Mouse (Mus musculus) brain, embryonic 14.5 days (tissue): Measurements from ENCODE around the gene Carmil1.

ENCODE experiments used
- CTCF ChIP-seq: fragments of 200-500 bp; IDR thresholded peaks from 2 replicates; pipeline ENCODE4 v1.5.1; 2012; ENCODE audit warnings: inconsistent platforms, mild to moderate bottlenecking, moderate library complexity, borderline replicate concordance; ENCODE audit not compliant: insufficient read depth, insufficient read length; ENCODE audit errors: extremely low read depth
- POLR2A ChIP-seq: fragments of 200-500 bp; IDR thresholded peaks from 2 replicates; pipeline ENCODE4 v1.6.1; 2012; ENCODE audit warnings: mild to moderate bottlenecking, inconsistent platforms, borderline replicate concordance; ENCODE audit not compliant: poor library complexity, insufficient read depth, insufficient read length, severe bottlenecking; ENCODE audit errors: extremely low read depth

DNA sequence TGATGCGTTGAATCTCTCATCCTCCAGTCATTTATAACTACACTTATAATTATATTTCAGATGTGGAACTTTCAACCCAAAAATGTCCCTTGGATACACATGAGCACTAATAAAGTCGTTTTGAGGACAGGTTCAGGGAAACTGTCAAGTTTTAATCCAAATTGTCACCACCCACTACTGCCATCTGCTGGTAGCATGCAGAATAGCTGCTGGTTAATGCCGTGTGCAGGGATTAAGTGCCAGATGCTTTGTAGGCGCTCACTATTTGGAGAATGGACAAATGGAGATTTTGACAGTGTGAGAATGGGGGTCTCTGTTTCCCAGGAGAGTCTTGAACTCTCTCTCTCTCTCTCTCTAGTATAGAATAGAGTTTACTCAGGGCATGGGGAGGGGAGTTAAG is 16.7 kb upstream of the Carmil1 start:
- peak; percentile 88 for TF ChIP-seq CTCF
- no peak for TF ChIP-seq POLR2A
